Mouse (Mus musculus): ENCODE measurements around the gene Zdhhc14.

Gene Zdhhc14

DNA sequence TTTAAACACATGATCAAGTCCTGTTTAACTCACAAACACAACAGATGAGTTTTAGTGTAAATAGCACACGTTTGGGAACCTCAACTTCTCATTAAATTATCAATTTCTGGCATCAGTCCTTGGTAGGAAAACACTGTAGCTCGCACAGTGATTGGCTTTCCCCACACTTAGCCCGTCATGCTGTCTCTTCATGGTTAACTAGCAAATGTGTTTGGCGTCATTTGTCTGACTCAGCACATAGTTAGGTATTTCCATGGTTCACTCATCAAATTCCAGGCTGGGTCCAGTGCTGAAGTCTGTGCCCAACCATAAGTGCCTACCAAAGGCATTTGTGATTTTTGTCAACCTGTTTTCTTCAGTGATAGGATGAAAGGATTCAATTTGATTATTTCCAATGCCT, 119.9 kb downstream of the Zdhhc14 start:
- DNase-seq: no peak

GRCm38 (mm10) chr17:5614771-5615318, 122.5 kb downstream of the Zdhhc14 start:
- DNase-seq: peak; percentile 34

GRCm38 (mm10) chr17:5621626-5622591, 129.6 kb downstream of the Zdhhc14 start:
- DNase-seq: no peak

DNA sequence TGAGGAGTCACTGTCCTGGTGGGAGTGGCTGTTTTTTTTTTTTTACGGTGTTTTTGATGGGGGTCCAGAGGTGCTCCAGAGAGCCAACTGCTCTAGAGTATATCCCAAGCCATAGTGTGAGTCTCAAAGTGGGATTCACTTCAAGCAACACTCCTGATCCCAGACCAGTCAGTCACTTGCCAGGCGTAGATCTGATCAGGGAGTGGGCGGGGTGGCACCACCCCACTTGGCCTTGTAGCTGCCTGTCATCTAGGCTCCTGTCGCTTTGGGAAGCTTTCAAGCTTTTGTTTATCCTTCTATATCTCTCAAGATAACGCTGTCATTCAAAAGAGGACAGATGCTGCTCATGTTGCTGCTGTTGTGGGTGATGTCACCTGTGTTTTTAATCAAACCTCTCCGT, 130.4 kb downstream of the Zdhhc14 start:
- peak; percentile 56 for DNase-seq

- no peak for DNase-seq
These were observed 130.8 kb downstream of the Zdhhc14 start for GRCm38 (mm10) chr17:5623181-5623580.

- peak; percentile 28 for DNase-seq
These were observed 132.5 kb downstream of the Zdhhc14 start for GRCm38 (mm10) chr17:5624815-5625214.

DNA sequence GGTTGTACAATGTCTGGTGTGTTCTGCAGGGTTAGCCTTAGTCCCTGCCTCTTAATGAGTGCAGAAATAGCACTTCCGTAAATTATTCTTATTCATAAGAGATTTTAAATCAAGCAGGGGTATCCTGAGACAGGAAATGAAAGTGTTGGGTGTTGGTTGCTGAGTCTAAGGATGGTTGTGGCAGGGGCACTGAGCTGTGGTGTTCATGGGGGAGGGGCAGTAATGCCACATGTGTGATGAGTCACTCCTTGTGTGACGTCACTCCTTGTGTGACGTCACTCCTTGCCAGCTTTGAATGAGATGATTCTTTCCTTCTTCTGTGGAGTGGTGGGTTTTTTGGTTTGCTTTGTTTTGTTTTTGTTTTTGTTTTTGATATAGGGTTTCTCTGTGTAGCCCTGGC, 134.0 kb downstream of the Zdhhc14 start:
- DNase-seq: no peak

GRCm38 (mm10) chr17:5627664-5628063, 135.3 kb downstream of the Zdhhc14 start:
- DNase-seq: no peak

- DNase-seq: no peak
These were observed 137.3 kb downstream of the Zdhhc14 start for GRCm38 (mm10) chr17:5629651-5630050.

DNA sequence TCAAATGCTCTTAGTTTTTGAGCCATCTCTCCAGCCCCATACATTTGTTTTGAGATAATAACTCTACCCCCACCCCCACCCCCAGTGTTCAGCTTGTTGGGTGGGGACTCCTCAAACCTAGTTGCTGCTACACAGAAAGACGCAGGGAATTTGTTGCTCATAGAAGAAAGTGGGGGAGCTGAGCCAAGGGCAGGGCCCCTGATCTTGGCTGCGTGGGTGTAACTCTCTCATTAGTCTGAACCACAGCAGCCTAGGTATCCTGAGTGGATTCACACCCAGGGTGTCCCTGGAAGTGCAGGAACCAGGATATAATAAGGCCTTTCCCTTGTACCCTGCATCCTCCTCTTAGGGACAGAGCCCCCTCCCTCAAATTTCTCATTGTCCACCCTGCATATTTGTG, 142.9 kb downstream of the Zdhhc14 start:
- no peak for DNase-seq

DNA sequence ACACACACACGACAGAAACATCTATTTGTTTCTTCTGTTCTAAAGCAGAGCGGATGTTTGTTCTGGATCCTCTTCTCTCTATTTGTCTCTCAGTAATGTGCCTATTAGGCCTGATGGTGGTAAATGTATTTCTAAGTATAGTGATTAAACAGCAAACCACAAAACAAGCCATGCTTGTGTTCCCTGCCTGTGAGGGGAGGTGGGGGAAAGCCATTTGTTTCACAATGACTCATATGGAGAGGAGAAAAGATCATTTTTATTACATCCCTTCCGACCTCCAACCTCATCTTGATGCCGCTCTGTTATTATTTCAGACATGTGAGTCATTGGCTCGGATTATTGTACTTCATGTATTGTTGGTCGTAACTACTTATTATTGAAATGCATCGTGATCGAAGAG, 149.1 kb downstream of the Zdhhc14 start:
- DNase-seq: no peak

DNA sequence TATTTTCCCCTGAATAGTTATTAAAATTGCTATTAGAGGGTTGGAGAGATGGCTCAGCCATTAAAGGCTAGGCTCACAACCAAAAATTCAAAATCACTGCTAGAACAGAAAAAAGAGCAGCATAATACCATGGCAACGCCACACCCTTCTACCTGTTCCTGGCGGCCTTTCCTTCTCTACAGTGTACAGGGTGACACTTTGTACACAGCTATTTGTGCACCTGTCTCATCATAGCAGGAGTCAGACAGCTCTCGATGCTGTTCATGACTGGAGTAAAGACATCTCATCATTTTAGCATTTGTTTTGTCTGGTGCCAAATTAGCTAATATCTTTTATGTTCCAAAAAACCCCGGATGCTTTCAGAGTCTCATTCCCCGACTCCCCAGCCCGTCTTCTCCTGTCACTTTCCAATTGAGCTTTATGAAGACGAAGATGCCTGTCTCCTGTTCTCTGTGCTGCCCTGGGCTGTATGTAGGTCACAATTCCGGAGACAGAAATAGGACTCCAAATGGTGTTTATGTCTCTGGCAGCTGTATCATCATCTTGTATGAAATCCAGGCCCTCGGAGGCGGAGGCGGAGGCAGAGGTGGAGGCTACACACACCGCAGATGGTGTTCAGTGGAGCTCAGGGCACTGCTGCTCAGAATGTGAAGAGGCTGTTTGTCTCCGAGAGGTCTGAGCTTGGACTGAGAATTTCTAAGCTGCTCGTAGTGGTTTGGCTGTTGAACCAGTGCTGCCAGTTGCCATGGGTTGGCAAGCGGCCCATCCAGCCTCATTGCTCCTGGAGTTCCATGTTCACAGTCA, 150.8 kb downstream of the Zdhhc14 start:
- DNase-seq: no peak

DNA sequence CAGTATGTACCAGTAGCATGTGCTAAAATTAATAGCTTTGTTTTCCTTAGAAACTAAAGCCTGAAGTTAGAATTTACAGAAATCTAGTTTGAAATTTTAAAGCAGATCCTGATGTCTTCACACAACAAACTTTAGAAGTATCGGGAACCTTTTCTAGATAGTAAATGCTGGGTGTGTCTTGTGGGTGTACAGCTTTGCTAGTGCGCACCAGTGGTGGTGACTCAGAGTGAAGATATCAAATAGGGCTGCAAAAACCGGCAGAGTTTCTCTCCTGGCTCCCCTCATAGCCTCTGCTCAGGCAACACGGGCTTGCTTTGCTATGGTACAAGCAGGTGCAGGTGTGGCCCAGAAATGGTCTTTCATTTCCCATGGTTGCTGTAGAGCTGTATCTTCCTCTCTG, 157.8 kb downstream of the Zdhhc14 start:
- DNase-seq: no peak

DNA sequence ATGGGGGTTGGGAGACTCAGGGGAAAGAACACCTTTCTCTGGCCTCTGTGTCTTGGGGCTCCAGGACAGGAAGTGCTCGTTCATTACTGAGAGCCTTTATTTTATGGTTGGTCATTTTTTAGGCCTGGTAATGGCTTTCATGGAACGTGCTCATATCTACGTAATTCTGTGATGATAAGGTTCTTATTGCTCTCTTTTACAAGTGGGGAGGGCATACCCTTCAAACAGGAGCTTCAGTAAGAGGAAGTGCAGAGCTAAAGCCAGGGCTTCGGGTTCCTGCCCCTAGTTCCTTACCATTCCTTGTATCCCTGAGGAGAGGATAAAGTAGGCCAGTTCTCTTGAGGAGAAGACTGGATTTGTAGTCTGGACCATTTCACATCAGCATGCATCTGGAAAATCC, 158.3 kb downstream of the Zdhhc14 start:
- DNase-seq: no peak

GRCm38 (mm10) chr17:5651551-5651950, 159.2 kb downstream of the Zdhhc14 start:
- no peak for DNase-seq

- DNase-seq: no peak
These were observed 161.6 kb downstream of the Zdhhc14 start for GRCm38 (mm10) chr17:5653981-5654380.

- DNase-seq: no peak
These were observed 163.2 kb downstream of the Zdhhc14 start for GRCm38 (mm10) chr17:5655536-5655935.

DNA sequence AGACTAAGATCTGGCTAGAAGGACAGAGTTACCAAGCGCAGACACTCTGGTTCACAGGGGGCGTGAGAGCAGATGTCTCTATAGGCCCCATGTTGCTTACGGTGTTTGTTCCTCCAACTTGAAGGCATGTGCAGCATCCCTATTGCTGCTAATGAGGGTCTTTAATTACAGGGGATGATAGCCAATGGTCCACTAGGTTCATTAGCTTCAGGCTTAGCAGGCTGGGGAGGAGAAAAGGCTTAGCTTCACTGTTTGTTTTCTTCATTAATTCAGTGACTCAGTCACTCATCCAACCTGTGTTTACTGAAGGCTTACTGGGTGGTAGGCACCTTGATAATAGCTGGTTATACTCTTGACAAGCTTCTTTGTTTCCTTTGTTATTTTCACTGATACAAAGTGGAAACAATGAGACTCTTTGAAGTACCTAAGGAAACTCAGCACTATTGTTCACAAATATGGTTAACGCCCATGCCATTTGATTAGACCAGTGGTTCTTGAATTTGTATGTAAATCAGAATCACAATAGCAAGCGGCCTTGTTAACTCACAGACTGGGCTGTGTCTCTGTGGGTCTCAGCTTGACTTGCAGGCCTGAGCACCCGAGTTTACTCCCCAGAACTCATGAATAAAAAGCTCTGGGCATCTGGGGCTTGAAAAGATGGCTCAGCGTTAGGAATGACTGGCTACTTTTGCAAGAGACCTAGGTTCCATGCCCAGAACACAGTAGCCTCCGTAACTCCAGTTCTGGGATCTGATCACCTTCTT, 168.1 kb downstream of the Zdhhc14 start:
- DNase-seq: no peak

GRCm38 (mm10) chr17:5666652-5667051, 174.3 kb downstream of the Zdhhc14 start:
- no peak for DNase-seq

DNA sequence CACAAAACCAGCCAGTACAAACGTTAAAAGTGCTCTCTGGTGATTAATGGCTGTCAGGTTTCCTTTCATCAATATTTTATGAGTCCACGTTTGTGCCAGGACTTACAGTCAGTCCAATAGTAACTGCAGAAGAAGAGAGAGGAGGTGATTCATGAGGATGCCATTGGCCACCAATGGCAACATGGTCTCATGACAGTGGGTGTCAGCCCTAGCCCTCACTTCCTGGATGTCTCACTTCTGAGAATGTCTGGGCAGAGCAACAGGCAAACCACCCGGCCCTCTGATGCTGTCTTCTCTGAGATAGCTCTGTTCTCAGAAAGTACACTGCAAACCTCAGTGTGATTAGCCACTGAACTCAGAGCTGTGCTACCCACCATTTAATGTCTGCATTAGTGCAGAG, 176.1 kb downstream of the Zdhhc14 start:
- DNase-seq: no peak

GRCm38 (mm10) chr17:5668981-5669380, 176.6 kb downstream of the Zdhhc14 start:
- no peak for DNase-seq

- no peak for DNase-seq
These were observed 183.6 kb downstream of the Zdhhc14 start for GRCm38 (mm10) chr17:5675951-5676350.

GRCm38 (mm10) chr17:5679315-5679714, 187.0 kb downstream of the Zdhhc14 start:
- DNase-seq: no peak

All from liver (tissue).